Mouse (Mus musculus): ENCODE data around the gene Vamp5. TPM values are rescaled to one million over a fixed set of nuclear protein-coding genes. Genes with fewer than 3 reads are reported as not detected.

The Vamp5 gene
- total RNA-seq (2014; fragmentation: Nextera tagmentation) (187 and 244 TPM in 2 replicates), total RNA-seq (2017) (163 and 182 TPM in 2 replicates), polyA plus RNA-seq (2012) (133 and 183 TPM in 2 replicates)

GRCm38 (mm10) chr6:72380131-72380770 is at the start of gene Vamp5:
Gene Vamp5, minus strand, starts transcription at chr6:72380468.
- peak within 1 kb of the TSS; percentile 98 for H3K4me3 ChIP-seq (ENCODE audit: low read depth, low read length)
- DNase-seq (ENCODE audit: low spot score) (peak; percentile 77), ATAC-seq (ENCODE audit: extremely low read depth, insufficient number of reproducible peaks, low FRiP score, poor library complexity, severe bottlenecking) (peak; percentile 32; the same call in 1 of the 2 replicates)
- TF ChIP-seq CTCF (IDR thresholded peaks at IDR 0.05; ENCODE audit: low read depth, low read length): 0 out of 2 replicates have a peak, but pooled peaks have one; percentile 11
- no peak for TF ChIP-seq TAL1 (conservative IDR thresholded peaks at IDR 0.05; ENCODE audit: low read depth, low read length)
- no peaks in the 10 kb centered on the region for H3K27me3 ChIP-seq (ENCODE audit: insufficient read depth, low read length)
- no peaks in the 10 kb centered on the region for H3K9me3 ChIP-seq (replicated peaks)
- H3K36me3 ChIP-seq (replicated peaks): peaks cover 51% of the 10 kb centered on the region
- H3K4me1 ChIP-seq (ENCODE audit: insufficient read depth, low read depth, low read length): peaks cover 82% of the 10 kb centered on the region

GRCm38 (mm10) chr6:72429061-72429842 is 49.0 kb upstream of the Vamp5 start:
- peaks cover 12% of the 10 kb centered on the region for H3K9me3 ChIP-seq (replicated peaks)
- peaks cover 82% of the 10 kb centered on the region for H3K36me3 ChIP-seq (replicated peaks)
- H3K4me1 ChIP-seq (ENCODE audit: insufficient read depth, low read depth, low read length): peaks cover 5% of the 10 kb centered on the region; the same call in 1 of the 2 replicates
- no peak for DNase-seq (ENCODE audit: low spot score)
- TF ChIP-seq TAL1 (conservative IDR thresholded peaks at IDR 0.05; ENCODE audit: low read depth, low read length) (no peak), POLR2AphosphoS5 (IDR thresholded peaks at IDR 0.05; ENCODE audit: insufficient replicate concordance, low read depth, low read length) (peak; percentile 17; the same call in 1 of the 2 replicates), GATA1 (IDR thresholded peaks at IDR 0.05; ENCODE audit: borderline replicate concordance, low read length) (no peak), GATA2 (IDR thresholded peaks at IDR 0.05; ENCODE audit: borderline replicate concordance, low read depth, low read length) (no peak), CTCF (IDR thresholded peaks at IDR 0.05; ENCODE audit: low read depth, low read length) (no peak)
- no peaks in the 10 kb centered on the region for H3K27me3 ChIP-seq (ENCODE audit: insufficient read depth, low read length)
- no peak overlapping the region for H3K4me3 ChIP-seq (ENCODE audit: low read depth, low read length)
- ATAC-seq (ENCODE audit: extremely low read depth, insufficient number of reproducible peaks, low FRiP score, poor library complexity, severe bottlenecking): no peak

- ATAC-seq (ENCODE audit: extremely low read depth, insufficient number of reproducible peaks, low FRiP score, poor library complexity, severe bottlenecking) (no peak; the same call in 1 of the 2 replicates), DNase-seq (ENCODE audit: low spot score) (peak; percentile 41)
- Histone ChIP-seq H3K27me3 (ENCODE audit: insufficient read depth, low read length) (no peaks in the 10 kb centered on the region), H3K36me3 (replicated peaks) (peaks cover 85% of the 10 kb centered on the region), H3K4me3 (ENCODE audit: low read depth, low read length) (no peak overlapping the region), H3K9me3 (replicated peaks) (peaks cover 18% of the 10 kb centered on the region), H3K4me1 (ENCODE audit: insufficient read depth, low read depth, low read length) (peaks cover 5% of the 10 kb centered on the region; the same call in 1 of the 2 replicates)
- TF ChIP-seq CTCF (IDR thresholded peaks at IDR 0.05; ENCODE audit: low read depth, low read length) (peak; percentile 64), POLR2AphosphoS5 (IDR thresholded peaks at IDR 0.05; ENCODE audit: insufficient replicate concordance, low read depth, low read length) (no peak)
These were observed 47.8 kb upstream of the Vamp5 start for GRCm38 (mm10) chr6:72428036-72428435.

GRCm38 (mm10) chr6:72425646-72426045 is 45.4 kb upstream of the Vamp5 start:
- H3K36me3 ChIP-seq (replicated peaks): peaks cover 87% of the 10 kb centered on the region
- no peaks in the 10 kb centered on the region; the same call in 1 of the 2 replicates for H3K4me1 ChIP-seq (ENCODE audit: insufficient read depth, low read depth, low read length)
- no peaks in the 10 kb centered on the region for H3K27me3 ChIP-seq (ENCODE audit: insufficient read depth, low read length)
- peaks cover 18% of the 10 kb centered on the region for H3K9me3 ChIP-seq (replicated peaks)
- DNase-seq (ENCODE audit: low spot score) (no peak), ATAC-seq (ENCODE audit: extremely low read depth, insufficient number of reproducible peaks, low FRiP score, poor library complexity, severe bottlenecking) (no peak)
- TF ChIP-seq CTCF (IDR thresholded peaks at IDR 0.05; ENCODE audit: low read depth, low read length): no peak
- TF ChIP-seq POLR2AphosphoS5 (IDR thresholded peaks at IDR 0.05; ENCODE audit: insufficient replicate concordance, low read depth, low read length): no peak
- no peak for TF ChIP-seq GATA1 (IDR thresholded peaks at IDR 0.05; ENCODE audit: borderline replicate concordance, low read length)
- TF ChIP-seq TAL1 (conservative IDR thresholded peaks at IDR 0.05; ENCODE audit: low read depth, low read length): no peak
- no peak for TF ChIP-seq GATA2 (IDR thresholded peaks at IDR 0.05; ENCODE audit: borderline replicate concordance, low read depth, low read length)
- no peak overlapping the region for H3K4me3 ChIP-seq (ENCODE audit: low read depth, low read length)

- Histone ChIP-seq H3K27me3 (ENCODE audit: insufficient read depth, low read length) (no peaks in the 10 kb centered on the region), H3K4me3 (ENCODE audit: low read depth, low read length) (no peak overlapping the region), H3K4me1 (ENCODE audit: insufficient read depth, low read depth, low read length) (peaks cover 13% of the 10 kb centered on the region), H3K9me3 (replicated peaks) (peaks cover 18% of the 10 kb centered on the region), H3K36me3 (replicated peaks) (peaks cover 92% of the 10 kb centered on the region)
- no peak for ATAC-seq (ENCODE audit: extremely low read depth, insufficient number of reproducible peaks, low FRiP score, poor library complexity, severe bottlenecking)
- no peak for TF ChIP-seq CTCF (IDR thresholded peaks at IDR 0.05; ENCODE audit: low read depth, low read length)
- no peak for TF ChIP-seq GATA1 (IDR thresholded peaks at IDR 0.05; ENCODE audit: borderline replicate concordance, low read length)
- TF ChIP-seq GATA2 (IDR thresholded peaks at IDR 0.05; ENCODE audit: borderline replicate concordance, low read depth, low read length): no peak
- no peak for TF ChIP-seq POLR2AphosphoS5 (IDR thresholded peaks at IDR 0.05; ENCODE audit: insufficient replicate concordance, low read depth, low read length)
- TF ChIP-seq TAL1 (conservative IDR thresholded peaks at IDR 0.05; ENCODE audit: low read depth, low read length): no peak
- DNase-seq (ENCODE audit: low spot score): no peak
These were observed 40.6 kb upstream of the Vamp5 start for GRCm38 (mm10) chr6:72420901-72421300.

GRCm38 (mm10) chr6:72419806-72420205 is 39.5 kb upstream of the Vamp5 start:
- TF ChIP-seq CTCF (IDR thresholded peaks at IDR 0.05; ENCODE audit: low read depth, low read length) (no peak), TAL1 (conservative IDR thresholded peaks at IDR 0.05; ENCODE audit: low read depth, low read length) (no peak), GATA1 (IDR thresholded peaks at IDR 0.05; ENCODE audit: borderline replicate concordance, low read length) (no peak), POLR2AphosphoS5 (IDR thresholded peaks at IDR 0.05; ENCODE audit: insufficient replicate concordance, low read depth, low read length) (no peak), GATA2 (IDR thresholded peaks at IDR 0.05; ENCODE audit: borderline replicate concordance, low read depth, low read length) (no peak)
- Histone ChIP-seq H3K4me1 (ENCODE audit: insufficient read depth, low read depth, low read length) (peaks cover 23% of the 10 kb centered on the region), H3K36me3 (replicated peaks) (peaks cover 91% of the 10 kb centered on the region), H3K9me3 (replicated peaks) (peaks cover 9% of the 10 kb centered on the region), H3K4me3 (ENCODE audit: low read depth, low read length) (no peak overlapping the region), H3K27me3 (ENCODE audit: insufficient read depth, low read length) (no peaks in the 10 kb centered on the region)
- no peak for ATAC-seq (ENCODE audit: extremely low read depth, insufficient number of reproducible peaks, low FRiP score, poor library complexity, severe bottlenecking)
- no peak for DNase-seq (ENCODE audit: low spot score)

Data from G1E (cell line).